Mouse (Mus musculus) kidney, adult 8-10 months (tissue): ENCODE measurements around the gene Ccna2.
A peak's percentile ranks its signal among the peaks of the same experiment; 100 is the strongest.
"Not testable (repeated sequence)": the region's sequence is repeated elsewhere in the genome, so short reads cannot be mapped to it uniquely, and the experiment has no call there.

Experiments
- DNase-seq, 2 experiments: peaks; one replicate each; pipeline ENCODE4 v3.0.0; 2022

Ccna2 gene

GRCm38 (mm10) chr3:36571827-36572378, at the start of gene Ccna2:
Gene Ccna2, minus strand, starts transcription at chr3:36572150.
- peak; percentile 98 for DNase-seq

GRCm38 (mm10) chr3:36618181-36618580, 46.2 kb upstream of the Ccna2 start:
- DNase-seq: peak; percentile 20 to 45

GRCm38 (mm10) chr3:36613908-36614255, 41.9 kb upstream of the Ccna2 start:
- DNase-seq: peak in 1 of 2 experiments; percentile 6

- peak; percentile 93 to 94 for DNase-seq
Observed at GRCm38 (mm10) chr3:36613202-36613907, 41.4 kb upstream of the Ccna2 start, which contains the start of gene Bbs7. Gene Bbs7, minus strand, starts transcription at chr3:36613477.

DNA sequence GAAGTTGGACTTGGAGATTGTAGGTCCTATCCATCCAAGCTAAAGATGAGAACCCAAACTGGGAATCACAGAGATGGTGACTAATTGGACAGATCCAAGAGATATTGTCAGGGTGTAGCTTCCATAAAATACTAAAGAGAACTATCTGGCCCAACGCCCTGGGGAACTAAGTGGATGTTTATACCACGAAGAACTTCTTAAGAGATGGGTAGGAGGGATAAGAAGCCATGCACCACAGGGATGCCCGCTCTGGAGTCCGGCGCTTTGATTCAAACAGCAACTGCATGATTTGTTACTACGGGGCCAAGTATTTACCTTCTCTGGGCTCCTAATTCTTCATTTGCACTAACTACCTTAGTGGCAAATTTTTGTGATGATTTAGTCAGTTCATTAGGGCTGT, 40.7 kb upstream of the Ccna2 start:
- DNase-seq: no peak

DNA sequence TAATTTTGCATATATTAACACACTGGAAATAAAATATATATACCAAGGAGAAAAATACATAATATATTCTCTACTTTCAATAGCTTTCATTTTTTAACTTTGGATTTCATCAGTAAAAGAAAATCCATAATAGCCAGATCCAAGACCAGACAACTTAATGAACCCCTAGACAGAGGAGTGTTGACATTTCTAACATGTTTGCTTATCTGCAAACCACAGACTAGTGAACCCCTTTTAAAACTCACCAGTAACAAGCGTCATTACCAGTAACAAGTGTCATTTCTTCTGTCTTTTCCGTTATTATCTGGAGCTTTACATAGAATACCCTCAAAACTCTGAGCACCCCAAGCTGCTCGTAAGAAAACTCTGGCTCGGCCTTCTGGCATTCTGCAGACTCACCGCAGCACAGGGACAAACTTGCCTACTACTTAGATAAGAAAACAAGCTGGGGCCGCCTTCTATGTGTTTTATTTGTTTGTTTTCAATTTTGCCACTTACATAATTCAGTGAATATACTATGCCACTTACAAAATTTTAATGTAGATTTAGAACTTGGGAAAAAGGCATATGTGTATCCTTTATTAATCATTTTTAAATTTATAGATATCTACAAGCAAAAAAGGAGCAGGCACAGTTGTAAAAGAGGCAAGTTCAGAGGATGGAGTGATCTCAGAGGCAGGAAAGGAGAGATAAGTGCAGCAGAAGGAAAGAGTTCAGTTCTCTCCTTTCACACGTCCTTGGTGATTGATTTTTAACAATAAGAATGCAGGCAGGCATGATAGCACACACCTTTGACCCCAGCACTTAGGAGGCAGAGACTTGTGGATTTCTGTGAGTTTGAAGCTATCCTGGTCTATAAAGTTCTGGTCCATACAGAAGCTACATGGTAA, 34.2 kb upstream of the Ccna2 start:
- no peak for DNase-seq

- not testable (repeated sequence) for DNase-seq
Observed at GRCm38 (mm10) chr3:36599773-36600172, 27.8 kb upstream of the Ccna2 start.

GRCm38 (mm10) chr3:36598811-36599210, 26.9 kb upstream of the Ccna2 start:
- no peak for DNase-seq

DNA sequence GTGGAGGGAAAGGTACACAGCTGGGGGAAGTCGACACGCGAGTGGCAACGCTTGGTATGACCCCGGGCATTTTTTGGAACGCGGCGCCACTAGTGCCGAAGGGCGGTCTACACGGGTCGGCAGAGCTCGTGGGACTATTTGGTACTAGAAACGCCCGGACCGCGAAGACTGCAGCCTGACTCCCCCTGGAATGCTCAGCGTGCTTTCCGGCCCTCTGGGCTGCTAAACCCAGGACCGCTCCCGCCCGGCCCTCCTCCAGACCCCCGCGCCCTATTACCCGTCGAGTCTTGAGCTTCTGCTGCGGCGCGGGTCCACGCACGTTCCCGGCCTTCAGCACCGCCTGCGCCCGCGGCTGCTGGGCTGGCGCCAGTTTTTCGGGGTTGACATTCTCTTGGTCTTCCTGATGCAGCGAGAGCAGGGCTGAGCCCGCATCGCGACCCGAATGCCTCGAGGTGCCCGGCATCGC, 556 bp downstream of the Ccna2 start:
- no peak for DNase-seq

- no peak for DNase-seq
Observed at GRCm38 (mm10) chr3:36569836-36570235, 2.1 kb downstream of the Ccna2 start.

GRCm38 (mm10) chr3:36563666-36564065, 8.3 kb downstream of the Ccna2 start:
- DNase-seq: no peak

DNA sequence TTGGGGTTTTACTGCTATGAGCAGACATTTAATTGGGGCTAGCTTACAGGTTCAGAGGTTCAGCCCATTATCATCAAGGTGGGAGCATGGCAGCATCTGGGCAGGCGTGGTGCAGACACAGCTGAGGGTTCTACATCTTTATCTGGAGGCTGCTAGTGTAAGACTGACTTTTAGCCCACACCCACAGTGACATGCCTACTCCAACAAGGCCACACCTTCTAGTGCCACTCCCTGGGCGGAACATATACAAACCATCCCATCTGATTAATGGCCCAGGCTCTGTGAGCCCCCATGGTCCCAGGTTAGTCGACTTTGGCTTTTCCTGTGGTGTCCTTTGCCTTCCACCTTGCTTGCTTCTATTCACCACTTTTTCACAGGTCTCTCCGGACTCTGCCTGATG, 12.3 kb downstream of the Ccna2 start:
- DNase-seq: no peak

DNA sequence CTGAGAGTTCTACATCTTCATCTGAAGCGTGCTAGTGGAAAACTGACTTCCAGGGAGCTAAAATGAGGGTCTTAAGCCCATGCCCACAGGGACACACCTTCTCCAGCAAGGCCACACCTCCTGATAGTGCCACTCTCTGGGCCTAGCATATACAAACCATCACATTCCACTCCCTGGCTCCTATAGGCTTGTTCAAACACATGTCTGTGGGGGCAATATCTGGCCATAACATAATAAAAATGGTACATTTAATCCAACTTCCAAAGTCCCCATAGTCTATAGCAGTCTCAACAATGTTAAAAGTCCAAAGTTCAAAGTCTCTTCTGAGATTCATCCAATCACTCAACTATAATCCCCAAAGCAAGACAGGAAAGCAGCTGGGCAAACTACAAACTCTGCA, 14.3 kb downstream of the Ccna2 start:
- no peak for DNase-seq

DNA sequence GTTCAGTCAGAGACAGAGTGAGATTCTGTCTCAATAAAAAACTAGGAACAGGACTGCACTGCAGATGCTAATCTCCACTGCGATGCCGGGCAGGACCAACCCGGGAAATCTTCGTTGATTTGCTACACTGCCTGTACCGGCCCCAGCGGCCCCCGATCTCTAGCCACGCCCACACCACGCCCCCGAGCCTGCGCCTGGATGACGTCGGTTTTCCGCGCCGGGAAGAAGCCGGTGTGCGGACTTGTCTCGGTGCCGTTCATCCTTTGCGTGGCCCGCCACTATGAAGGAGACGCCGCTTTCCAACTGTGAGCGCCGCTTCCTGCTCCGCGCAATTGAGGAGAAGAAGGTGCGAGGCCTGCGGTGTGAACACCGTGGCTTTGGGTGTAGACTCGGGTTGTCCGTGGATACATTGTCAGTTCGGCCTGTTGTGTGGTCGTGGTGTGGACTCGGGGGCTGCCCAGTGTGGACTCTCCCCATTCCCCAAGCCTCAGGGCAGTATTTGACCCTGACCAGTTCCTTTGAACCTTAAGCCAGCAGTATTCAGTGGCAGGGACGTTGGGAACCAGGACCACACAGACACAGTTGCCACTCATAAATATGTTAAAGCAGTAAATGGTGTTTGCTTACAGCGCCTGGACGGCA, 19.4 kb downstream of the Ccna2 start, which contains the start of gene Exosc9:
Exosc9 (plus strand) TSS at position 201 of the 642 bp plus-strand sequence.
- peak; percentile 89 to 94 for DNase-seq

- no peak for DNase-seq
Observed at GRCm38 (mm10) chr3:36551851-36552384, 20.0 kb downstream of the Ccna2 start.

- no peak for DNase-seq
Observed at GRCm38 (mm10) chr3:36551343-36551742, 20.6 kb downstream of the Ccna2 start.

DNA sequence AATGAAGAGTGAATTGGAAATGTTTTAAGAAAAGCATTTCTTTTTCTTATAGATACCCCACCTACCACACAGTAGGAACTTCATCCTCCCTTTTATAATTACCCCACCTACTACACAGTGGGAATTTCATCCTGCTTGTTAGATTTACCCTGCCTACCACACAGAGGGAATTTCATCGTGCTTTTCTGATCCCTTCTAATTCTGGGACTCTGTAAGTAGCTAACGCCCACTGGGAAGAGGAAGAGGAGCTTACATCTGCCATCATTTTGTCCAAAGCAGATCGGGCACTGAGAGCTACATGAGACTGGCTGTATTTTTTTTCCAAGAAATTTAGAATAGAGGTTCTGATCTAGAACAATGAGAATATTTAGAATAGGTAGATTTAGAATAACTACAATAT, 27.0 kb downstream of the Ccna2 start:
- no peak for DNase-seq

GRCm38 (mm10) chr3:36541399-36541798, 30.6 kb downstream of the Ccna2 start:
- DNase-seq: no peak

- DNase-seq: no peak
Observed at GRCm38 (mm10) chr3:36540756-36541155, 31.2 kb downstream of the Ccna2 start.

DNA sequence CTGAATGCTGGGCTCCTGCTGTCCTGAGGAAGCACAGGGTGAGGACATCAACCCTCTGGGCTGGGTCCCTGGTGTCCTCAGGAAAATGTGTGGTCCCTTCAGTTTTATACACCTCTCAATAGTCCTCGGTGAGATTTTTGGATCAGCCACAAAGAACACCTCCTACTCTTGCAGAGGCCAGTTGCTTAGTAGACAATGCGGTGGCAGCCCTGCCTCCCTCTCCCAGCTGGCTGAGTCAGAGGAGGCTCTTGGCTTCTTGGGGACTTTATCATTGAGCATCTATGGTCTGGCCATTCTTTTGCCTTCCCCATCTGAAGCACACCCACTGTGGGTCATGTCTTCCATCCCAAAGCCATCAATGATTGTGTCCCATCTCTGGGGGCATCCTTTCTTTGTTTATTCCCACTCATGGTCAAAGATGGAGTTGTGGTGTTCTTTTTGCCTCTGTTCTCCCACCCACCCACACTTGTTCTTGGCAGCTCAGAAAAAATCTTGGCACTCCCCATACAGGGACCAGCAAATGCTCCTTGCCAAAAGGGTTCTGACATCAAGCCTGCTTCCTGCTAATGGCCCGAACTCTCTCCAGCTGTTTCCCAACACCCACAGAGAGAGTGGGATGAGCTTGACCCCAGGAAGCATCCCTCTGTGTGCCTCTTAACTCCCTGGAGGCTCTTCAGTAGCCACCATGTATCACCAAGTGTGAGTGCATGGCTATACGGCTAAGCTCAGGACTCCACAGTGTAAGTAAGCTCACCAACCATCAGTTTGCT, 34.1 kb downstream of the Ccna2 start:
- DNase-seq: no peak

- DNase-seq: no peak
Observed at GRCm38 (mm10) chr3:36536041-36536440, 35.9 kb downstream of the Ccna2 start.

DNA sequence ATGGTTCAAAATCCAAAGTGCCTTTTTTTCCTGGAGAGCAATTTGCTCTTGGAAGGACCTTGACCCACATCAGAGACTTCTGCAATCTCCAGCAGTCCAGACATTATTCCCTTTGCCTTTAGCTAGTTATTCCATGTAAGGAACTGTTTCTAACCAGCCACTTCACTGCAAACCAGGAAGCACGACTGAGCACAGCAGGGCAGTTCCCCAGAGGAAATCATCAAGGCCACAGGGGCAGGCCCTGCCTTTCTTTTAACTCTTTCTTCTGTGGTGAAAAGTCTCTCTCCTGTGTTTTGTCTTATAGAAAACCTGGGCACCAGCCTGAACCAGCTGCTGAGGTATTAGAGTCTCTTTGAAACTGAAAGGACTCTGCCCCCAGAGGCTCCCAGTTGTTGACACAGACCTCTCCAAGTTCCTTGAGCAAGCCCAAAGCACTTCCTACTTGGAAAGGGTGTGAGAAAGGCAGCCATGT, 38.7 kb downstream of the Ccna2 start:
- no peak for DNase-seq
